Mouse (Mus musculus) forebrain, embryonic 14.5 days (tissue): ENCODE data around the gene Wdr91. TPM values are rescaled to one million over a fixed set of nuclear protein-coding genes. Genes with fewer than 3 reads are reported as not detected.
A peak's percentile ranks its signal among the peaks of the same experiment; 100 is the strongest.

Experiments used
- ATAC-seq: fragments of 200-750 bp; cut with Nextera tagmentation; 2 replicates; pipeline ENCODE4 v1.8.0; 2017; ENCODE audit warnings: mild to moderate bottlenecking, moderate library complexity
- DNase-seq: peaks from one replicate; pipeline ENCODE4 v3.0.0-alpha.2; 2015; ENCODE audit warnings: low spot score
- H3K27ac ChIP-seq: fragments of 300-500 bp; sonication (generic); 2 replicates; pipeline ENCODE4 v1.5.1; 2014; ENCODE audit warnings: low read depth, mild to moderate bottlenecking, control low read depth, low read length, moderate library complexity
- H3K27me3 ChIP-seq: fragments of 300-500 bp; sonication (generic); replicated peaks from 2 replicates; pipeline ENCODE4 v1.6.1; 2014; ENCODE audit warnings: low read length, control low read depth, mixed read lengths; ENCODE audit not compliant: control insufficient read depth, insufficient read depth
- H3K36me3 ChIP-seq: fragments of 300-500 bp; sonication (generic); 2 replicates; pipeline ENCODE4 v1.6.1; 2014; ENCODE audit warnings: low read length, control low read depth; ENCODE audit not compliant: control insufficient read depth, insufficient read depth
- H3K4me1 ChIP-seq: fragments of 300-500 bp; sonication (generic); 2 replicates; pipeline ENCODE4 v1.6.1; 2014; ENCODE audit warnings: antibody characterized with exemption, low read length, control low read depth; ENCODE audit not compliant: control insufficient read depth, insufficient read depth
- H3K4me2 ChIP-seq: fragments of 300-500 bp; sonication (generic); 2 replicates; pipeline ENCODE4 v1.6.1; 2014; ENCODE audit warnings: mild to moderate bottlenecking, control low read depth, low read length
- H3K4me3 ChIP-seq: fragments of 300-500 bp; sonication (generic); 2 replicates; pipeline ENCODE4 v1.5.1; 2014; ENCODE audit warnings: low read depth, low read length, control low read depth
- H3K9ac ChIP-seq: fragments of 300-500 bp; sonication (generic); 2 replicates; pipeline ENCODE4 v1.6.1; 2014; ENCODE audit warnings: mild to moderate bottlenecking, low read length, control low read depth, moderate library complexity
- H3K9me3 ChIP-seq: fragments of 300-500 bp; sonication (generic); replicated peaks from 2 replicates; pipeline ENCODE4 v1.6.1; 2016; ENCODE audit warnings: low read length, control low read depth, mixed read lengths; ENCODE audit not compliant: control insufficient read depth
- WGBS: fragments of 180-500 bp; shearing (Covaris S2); extraction: QIAGEN DNeasy Blood & Tissue Kit; methylation state at CpG from one replicate; pipeline ENCODE4 v1.1.7; 2014; 5-methylcytosine and 5-hydroxymethylcytosine counted together
- polyA plus RNA-seq: library from polyadenylated mRNA; unstranded; fragments of >200 nt; fragmentation: Nextera tagmentation; extraction: Ambion mirVana; gene quantifications from 2 replicates; pipeline ENCODE4 v1.2.1, GENCODE M21; 2014

The Wdr91 gene
- polyA plus RNA-seq, 1 experiment from 2014 or later: 11.0 TPM

GRCm38 (mm10) chr6:34877509-34878321 lies 33.0 kb downstream of the Wdr91 start, which contains the start of gene Cyren:
TSS of gene Cyren (minus strand) at chr6:34878060.
- peak; percentile 93 for DNase-seq
- peak within 1 kb of the TSS; percentile 75 for H3K4me2 ChIP-seq
- ATAC-seq: peak; percentile 96

GRCm38 (mm10) chr6:34876835-34877156 lies 33.9 kb downstream of the Wdr91 start:
- Histone ChIP-seq H3K27me3 (no peaks in the 10 kb centered on the region), H3K9ac (peak overlapping the region; percentile 89), H3K27ac (no peak overlapping the region), H3K4me1 (peaks cover 10% of the 10 kb centered on the region; the same call in 1 of the 2 replicates), H3K36me3 (peaks cover 16% of the 10 kb centered on the region; the same call in 1 of the 2 replicates), H3K4me3 (peak overlapping the region; percentile 66), H3K9me3 (no peaks in the 10 kb centered on the region), H3K4me2 (peak overlapping the region; percentile 75)
- WGBS: 33% methylated on average over 2 of the region's 2 CpGs
- DNase-seq (no peak), ATAC-seq (no peak; the same call in 1 of the 2 replicates)

More at GRCm38 (mm10) chr6:34877509-34878321, 33.0 kb downstream of the Wdr91 start, which contains the start of gene Cyren:
- Histone ChIP-seq H3K27ac (peak within 1 kb of the TSS; percentile 89), H3K9ac (peak within 1 kb of the TSS; percentile 89), H3K27me3 (no peaks in the 10 kb centered on the region), H3K9me3 (no peaks in the 10 kb centered on the region), H3K36me3 (peaks cover 24% of the 10 kb centered on the region; the same call in 1 of the 2 replicates), H3K4me1 (peaks cover 10% of the 10 kb centered on the region; the same call in 1 of the 2 replicates), H3K4me3 (peak within 1 kb of the TSS; percentile 66)
- under 1% methylated on average over 50 of the region's 56 CpGs for WGBS

DNA sequence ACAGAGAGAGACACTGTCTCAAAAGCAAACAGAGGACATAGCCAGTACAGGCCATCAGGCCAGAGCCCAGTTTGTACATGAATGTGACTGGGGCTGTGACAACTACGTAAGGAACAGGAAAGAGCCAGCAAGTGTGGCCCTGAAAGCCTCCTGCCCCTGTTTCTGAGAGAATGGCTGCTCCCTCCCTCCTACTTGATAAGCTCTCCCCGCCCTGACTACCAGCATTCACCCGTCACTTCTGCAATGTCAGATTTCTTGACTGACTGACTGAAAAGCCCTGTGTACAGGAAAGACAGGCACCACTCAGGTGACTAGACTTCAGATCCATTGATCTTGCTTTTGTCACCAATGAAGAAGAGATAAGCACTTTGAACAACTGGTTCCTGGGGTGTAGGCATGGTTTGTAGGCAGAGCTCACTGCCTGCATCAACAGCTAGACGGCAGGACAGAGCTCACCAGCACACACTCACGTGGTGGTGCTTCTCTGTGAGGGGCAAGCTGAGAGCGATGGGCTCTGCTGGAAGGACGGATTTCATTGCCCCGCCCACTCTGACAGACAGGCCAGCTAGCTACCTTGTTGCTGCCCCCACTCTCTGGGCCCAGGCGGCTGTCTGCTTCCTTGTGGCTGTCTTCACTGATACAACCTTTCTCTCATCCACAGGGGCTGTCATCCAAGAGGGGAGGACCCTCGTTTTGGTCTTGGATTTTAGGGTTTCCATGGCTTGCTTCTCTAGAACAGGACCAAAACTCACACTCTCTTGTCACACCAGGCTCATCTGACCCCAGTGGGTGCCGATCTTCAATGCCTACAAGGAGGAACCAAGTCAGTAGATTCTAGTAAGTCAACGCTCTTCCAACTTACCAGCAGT lies 34.5 kb downstream of the Wdr91 start:
- no peak for DNase-seq
- Histone ChIP-seq H3K36me3 (peaks cover 16% of the 10 kb centered on the region; the same call in 1 of the 2 replicates), H3K4me3 (no peak overlapping the region), H3K9ac (peak overlapping the region; percentile 89), H3K4me1 (peaks cover 10% of the 10 kb centered on the region; the same call in 1 of the 2 replicates), H3K27me3 (no peaks in the 10 kb centered on the region), H3K27ac (no peak overlapping the region), H3K4me2 (peak overlapping the region; percentile 75; the same call in 1 of the 2 replicates), H3K9me3 (no peaks in the 10 kb centered on the region)
- no peak for ATAC-seq
- 57% methylated on average over 12 of the region's 12 CpGs for WGBS

- H3K36me3 ChIP-seq: peaks cover 8% of the 10 kb centered on the region; the same call in 1 of the 2 replicates
- no peaks in the 10 kb centered on the region for H3K27me3 ChIP-seq
- no peak for ATAC-seq
- no peak for DNase-seq
- WGBS: 92% methylated on average over 15 of the region's 15 CpGs
- no peak overlapping the region for H3K27ac ChIP-seq
- H3K4me2 ChIP-seq: no peak overlapping the region
- no peak overlapping the region for H3K9ac ChIP-seq
- no peak overlapping the region for H3K4me3 ChIP-seq
- H3K9me3 ChIP-seq: no peaks in the 10 kb centered on the region
- H3K4me1 ChIP-seq: peaks cover 10% of the 10 kb centered on the region; the same call in 1 of the 2 replicates
Measured at GRCm38 (mm10) chr6:34875268-34875761, 35.4 kb downstream of the Wdr91 start.

DNA sequence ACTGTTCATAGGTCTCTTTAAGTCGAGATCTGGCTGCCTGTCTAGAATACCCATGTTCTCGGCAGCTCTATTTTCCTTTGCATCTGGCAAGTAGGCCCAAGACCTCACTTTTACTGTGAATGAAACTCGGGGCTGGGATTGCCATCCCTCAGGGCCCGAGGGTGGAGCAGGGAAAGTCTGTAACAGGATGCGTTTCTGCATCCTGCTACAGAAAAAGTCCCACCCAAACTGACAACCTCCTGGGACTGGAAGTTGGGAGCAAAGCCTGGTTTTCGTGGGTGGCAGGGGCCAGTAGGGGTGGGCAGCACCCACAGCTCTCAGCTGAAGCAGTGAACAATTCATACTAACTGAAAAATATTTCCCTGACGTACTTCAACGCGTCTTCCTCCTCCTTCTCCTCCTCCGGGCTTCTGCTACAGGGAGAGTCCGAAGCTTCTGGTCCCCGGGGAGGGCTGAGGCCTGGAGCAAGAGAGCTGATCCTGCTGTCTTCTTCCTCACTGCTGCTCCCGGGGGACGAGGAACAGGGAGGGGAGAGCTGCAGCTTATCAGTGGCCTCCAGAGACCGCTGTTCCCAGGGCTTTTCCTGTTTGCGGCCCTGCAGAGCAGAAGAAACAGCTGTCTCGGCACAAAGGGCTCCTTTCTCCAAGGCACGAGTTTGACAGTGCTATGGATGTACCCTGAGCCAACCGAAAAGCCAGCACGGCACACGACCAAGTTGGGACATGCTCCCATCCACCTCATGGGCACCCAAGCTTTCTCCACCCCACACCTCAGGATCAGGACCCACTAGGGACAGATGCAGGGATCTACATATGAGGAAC lies 36.4 kb downstream of the Wdr91 start:
- Histone ChIP-seq H3K9ac (no peak overlapping the region), H3K9me3 (no peaks in the 10 kb centered on the region), H3K27ac (no peak overlapping the region), H3K36me3 (peaks cover 5% of the 10 kb centered on the region; the same call in 1 of the 2 replicates), H3K4me2 (no peak overlapping the region), H3K4me3 (no peak overlapping the region), H3K4me1 (peaks cover 10% of the 10 kb centered on the region; the same call in 1 of the 2 replicates), H3K27me3 (no peaks in the 10 kb centered on the region)
- WGBS: 84% methylated on average over 21 of the region's 21 CpGs
- ATAC-seq: no peak
- no peak for DNase-seq

DNA sequence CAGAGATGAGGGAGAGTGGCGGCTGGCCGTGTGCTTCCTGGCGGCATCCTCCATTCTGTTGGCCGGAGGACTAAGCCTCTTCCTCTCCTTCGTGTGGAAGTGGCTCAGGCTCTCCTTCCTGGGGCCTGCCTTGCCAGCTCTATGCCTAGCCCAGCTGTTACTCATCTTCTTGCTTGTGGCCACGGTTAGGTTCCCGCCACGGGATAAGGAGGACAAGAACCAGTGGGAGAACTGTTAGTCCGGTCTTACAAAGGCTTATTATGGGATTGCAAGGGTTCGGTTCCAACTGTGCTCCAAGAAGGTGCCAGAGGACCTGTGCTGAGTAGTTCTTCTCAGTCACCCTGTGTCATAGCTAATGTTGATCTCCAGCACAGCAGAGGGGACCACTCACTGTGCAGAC lies 37.8 kb downstream of the Wdr91 start:
- no peaks in the 10 kb centered on the region for H3K9me3 ChIP-seq
- H3K36me3 ChIP-seq: peaks cover 5% of the 10 kb centered on the region; the same call in 1 of the 2 replicates
- DNase-seq: no peak
- WGBS: 82% methylated on average over 10 of the region's 10 CpGs
- peaks cover 10% of the 10 kb centered on the region; the same call in 1 of the 2 replicates for H3K4me1 ChIP-seq
- no peak overlapping the region for H3K4me3 ChIP-seq
- H3K27ac ChIP-seq: no peak overlapping the region
- ATAC-seq: no peak
- H3K9ac ChIP-seq: no peak overlapping the region
- no peak overlapping the region for H3K4me2 ChIP-seq
- no peaks in the 10 kb centered on the region for H3K27me3 ChIP-seq

- Histone ChIP-seq H3K9me3 (no peaks in the 10 kb centered on the region), H3K27ac (no peak overlapping the region), H3K9ac (no peak overlapping the region), H3K4me3 (no peak overlapping the region), H3K4me2 (no peak overlapping the region), H3K4me1 (peaks cover 6% of the 10 kb centered on the region; the same call in 1 of the 2 replicates), H3K27me3 (no peaks in the 10 kb centered on the region), H3K36me3 (peaks cover 5% of the 10 kb centered on the region; the same call in 1 of the 2 replicates)
- no peak for DNase-seq
- 89% methylated on average over 7 of the region's 7 CpGs for WGBS
- no peak for ATAC-seq
Measured at GRCm38 (mm10) chr6:34871929-34872328, 38.7 kb downstream of the Wdr91 start.

DNA sequence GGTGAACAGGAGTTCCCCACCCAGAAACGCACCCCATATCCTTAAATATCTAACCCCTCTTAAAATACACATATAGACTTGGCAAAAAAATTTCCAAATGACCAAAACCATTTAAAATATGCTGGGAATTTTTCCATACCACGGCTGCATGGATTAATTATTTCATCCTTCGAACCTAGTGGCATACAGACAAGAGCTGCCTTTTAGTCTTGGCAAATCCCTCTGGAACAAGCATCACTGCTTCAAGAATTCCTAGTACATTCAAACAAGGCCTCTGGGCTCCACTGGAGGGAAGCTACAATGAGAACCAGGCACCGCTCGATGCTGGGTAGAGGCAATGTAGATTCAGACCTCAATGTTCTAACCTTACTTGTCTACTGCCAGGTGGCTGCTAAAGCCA lies 40.0 kb downstream of the Wdr91 start:
- WGBS: 87% methylated on average over 5 of the region's 5 CpGs
- DNase-seq (no peak), ATAC-seq (no peak)
- H3K27me3 ChIP-seq: no peaks in the 10 kb centered on the region
- no peaks in the 10 kb centered on the region for H3K9me3 ChIP-seq
- H3K4me1 ChIP-seq: no peaks in the 10 kb centered on the region
- H3K27ac ChIP-seq: no peak overlapping the region
- H3K9ac ChIP-seq: no peak overlapping the region
- peaks cover 5% of the 10 kb centered on the region; the same call in 1 of the 2 replicates for H3K36me3 ChIP-seq
- H3K4me3 ChIP-seq: no peak overlapping the region
- no peak overlapping the region for H3K4me2 ChIP-seq
